In genomic region chr16:58404665-58405064, GRCm38 (mm10) we compare ENCODE assay signal across 14 mouse cellular contexts.
"Had no signal": no experiment of that assay in that cellular context is flagged by ENCODE, and none has a peak within 500 bp of the region (broad histone marks: within the 10 kb centered on the region; RNA-seq: fewer than 3 reads in every experiment).

No protein-coding gene starts in this region.

- H3K27me3 ChIP-seq: kidney, embryonic 15.5 days; limb, embryonic 15.5 days had no signal

- DNase-seq: kidney, adult 2 months; kidney, postnatal 14 days; left cerebral cortex, postnatal 4 days; lung, embryonic 14.5 days; lung, postnatal 10 days; thymus, postnatal 4 days had no signal

- H3K27ac ChIP-seq: kidney, embryonic 15.5 days; limb, embryonic 15.5 days; liver, embryonic 12.5 days; macrophage; stomach, postnatal 0 days had no signal

- H3K4me2 ChIP-seq: kidney, embryonic 15.5 days; limb, embryonic 15.5 days; liver, embryonic 12.5 days; lung, embryonic 14.5 days had no signal

- H3K36me3 ChIP-seq: kidney, embryonic 15.5 days; limb, embryonic 15.5 days; liver, embryonic 12.5 days had no signal

- H3K4me3 ChIP-seq: kidney, embryonic 15.5 days; limb, embryonic 15.5 days; liver, embryonic 12.5 days; megakaryocyte, embryonic 14.5 days had no signal

- H3K9ac ChIP-seq: kidney, embryonic 15.5 days; limb, embryonic 15.5 days; liver, embryonic 12.5 days; lung, embryonic 14.5 days had no signal

- ATAC-seq: intestine, embryonic 16.5 days; liver, embryonic 12.5 days; midbrain, embryonic 16.5 days had no signal

- H3K9me3 ChIP-seq: kidney, embryonic 15.5 days; limb, embryonic 15.5 days; liver, embryonic 12.5 days; megakaryocyte, embryonic 14.5 days had no signal
